Mouse (Mus musculus): ENCODE results near the gene Sh3kbp1. TPM values are rescaled to one million over a fixed set of nuclear protein-coding genes. Genes with fewer than 3 reads are reported as not detected.
A peak's percentile ranks its signal among the peaks of the same experiment; 100 is the strongest.

Gene Sh3kbp1
- polyA plus RNA-seq, 1 experiment from 2014 or later = 33.5 TPM

- no peak for ATAC-seq (ENCODE audit: low read depth)
- H3K27ac ChIP-seq (ENCODE audit: low read length) = no peak overlapping the region
These were observed 69.5 kb downstream of the Sh3kbp1 start for GRCm38 (mm10) chrX:159696545-159696944.

GRCm38 (mm10) chrX:159697030-159697454, 70.0 kb downstream of the Sh3kbp1 start:
- ATAC-seq (ENCODE audit: low read depth) = no peak
- no peak overlapping the region for H3K27ac ChIP-seq (ENCODE audit: low read length)

More at GRCm38 (mm10) chrX:159696545-159696944, 69.5 kb downstream of the Sh3kbp1 start:
- Histone ChIP-seq H3K36me3 (ENCODE audit: control insufficient read depth, insufficient read depth, low read length) (no peaks in the 10 kb centered on the region), H3K4me2 (ENCODE audit: low read depth, low read length) (no peak overlapping the region), H3K4me1 (replicated peaks; ENCODE audit: control insufficient read depth, insufficient read depth, low read length) (no peaks in the 10 kb centered on the region), H3K27me3 (ENCODE audit: control insufficient read depth, insufficient read depth, low read depth, low read length) (no peaks in the 10 kb centered on the region), H3K4me3 (ENCODE audit: low read length) (no peak overlapping the region), H3K9ac (ENCODE audit: low read length) (no peak overlapping the region), H3K9me3 (ENCODE audit: control insufficient read depth, low read length) (no peaks in the 10 kb centered on the region)
- 17% methylated on average over 2 of the region's 2 CpGs for WGBS

DNA sequence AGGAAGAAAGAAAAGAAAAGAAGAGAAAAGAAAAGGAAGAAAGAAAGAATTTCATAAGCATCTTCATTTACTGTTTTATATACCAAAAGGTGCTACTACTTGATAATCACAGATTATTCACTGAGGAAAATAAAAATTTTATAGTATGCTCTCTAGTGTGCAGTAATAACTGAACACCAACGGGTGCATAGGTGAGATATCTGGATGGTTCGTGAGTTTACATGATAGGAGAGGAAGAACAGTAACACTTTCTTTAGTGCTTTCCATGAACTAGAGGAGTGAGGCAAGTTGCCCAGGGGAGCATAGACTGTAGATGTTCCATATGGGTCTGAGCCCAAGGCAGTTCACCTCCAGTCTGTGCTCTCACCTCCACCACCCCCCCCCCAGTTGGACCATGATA, 75.8 kb downstream of the Sh3kbp1 start:
- Histone ChIP-seq H3K36me3 (ENCODE audit: control insufficient read depth, insufficient read depth, low read length) (no peaks in the 10 kb centered on the region), H3K4me2 (ENCODE audit: low read depth, low read length) (no peak overlapping the region), H3K4me3 (ENCODE audit: low read length) (no peak overlapping the region), H3K27ac (ENCODE audit: low read length) (no peak overlapping the region), H3K9me3 (ENCODE audit: control insufficient read depth, low read length) (no peaks in the 10 kb centered on the region), H3K9ac (ENCODE audit: low read length) (no peak overlapping the region), H3K4me1 (replicated peaks; ENCODE audit: control insufficient read depth, insufficient read depth, low read length) (no peaks in the 10 kb centered on the region), H3K27me3 (ENCODE audit: control insufficient read depth, insufficient read depth, low read depth, low read length) (no peaks in the 10 kb centered on the region)
- no peak for ATAC-seq (ENCODE audit: low read depth)
- 88% methylated on average over 2 of the region's 2 CpGs for whole genome bisulfite sequencing

More at GRCm38 (mm10) chrX:159697030-159697454, 70.0 kb downstream of the Sh3kbp1 start:
- Histone ChIP-seq H3K36me3 (ENCODE audit: control insufficient read depth, insufficient read depth, low read length) (no peaks in the 10 kb centered on the region), H3K27me3 (ENCODE audit: control insufficient read depth, insufficient read depth, low read depth, low read length) (no peaks in the 10 kb centered on the region), H3K9me3 (ENCODE audit: control insufficient read depth, low read length) (no peaks in the 10 kb centered on the region), H3K4me3 (ENCODE audit: low read length) (no peak overlapping the region), H3K4me1 (replicated peaks; ENCODE audit: control insufficient read depth, insufficient read depth, low read length) (no peaks in the 10 kb centered on the region), H3K4me2 (ENCODE audit: low read depth, low read length) (no peak overlapping the region), H3K9ac (ENCODE audit: low read length) (no peak overlapping the region)
- 17% methylated on average over 4 of the region's 4 CpGs for WGBS

DNA sequence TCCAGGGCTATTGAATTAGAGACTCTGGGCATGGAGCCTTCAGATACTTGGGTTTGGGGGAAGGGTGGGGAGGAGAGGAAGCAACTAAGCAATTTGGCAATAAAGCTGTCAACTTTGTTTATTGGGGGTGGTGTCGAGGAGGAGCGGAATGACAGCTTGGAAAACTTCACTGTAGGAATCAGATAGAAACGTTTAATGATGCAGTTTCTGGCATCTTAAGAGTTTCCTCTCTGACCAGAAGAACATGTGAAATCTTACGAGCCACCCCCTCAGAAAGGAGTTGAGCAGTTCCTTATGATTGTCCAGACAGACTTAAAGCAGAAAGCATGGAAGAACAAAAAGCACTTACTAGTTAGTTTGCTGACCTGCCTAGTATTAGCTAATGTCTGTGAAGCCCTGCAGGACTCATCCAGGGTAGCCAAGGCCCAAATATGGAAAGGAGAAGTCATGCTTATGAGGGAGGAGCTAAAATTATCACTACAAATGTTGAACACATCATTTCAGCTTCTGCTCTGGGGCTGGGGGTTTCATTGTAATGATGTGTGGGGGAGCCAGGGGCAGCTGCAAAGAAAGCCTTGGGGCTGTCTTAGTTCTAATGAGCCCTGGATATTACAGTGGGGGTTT, 77.4 kb downstream of the Sh3kbp1 start:
- no peak overlapping the region for H3K4me2 ChIP-seq (ENCODE audit: low read depth, low read length)
- H3K4me3 ChIP-seq (ENCODE audit: low read length) = no peak overlapping the region
- 0 out of 2 replicates have a peak, but pooled peaks cover 2% of the 10 kb centered on the region for H3K4me1 ChIP-seq (replicated peaks; ENCODE audit: control insufficient read depth, insufficient read depth, low read length)
- H3K9me3 ChIP-seq (ENCODE audit: control insufficient read depth, low read length) = no peaks in the 10 kb centered on the region
- ATAC-seq (ENCODE audit: low read depth) = peak; percentile 84
- H3K9ac ChIP-seq (ENCODE audit: low read length) = no peak overlapping the region
- peak overlapping the region; percentile 58 for H3K27ac ChIP-seq (ENCODE audit: low read length)
- H3K36me3 ChIP-seq (ENCODE audit: control insufficient read depth, insufficient read depth, low read length) = no peaks in the 10 kb centered on the region
- no peaks in the 10 kb centered on the region for H3K27me3 ChIP-seq (ENCODE audit: control insufficient read depth, insufficient read depth, low read depth, low read length)
- WGBS = 40% methylated on average over 4 of the region's 4 CpGs

DNA sequence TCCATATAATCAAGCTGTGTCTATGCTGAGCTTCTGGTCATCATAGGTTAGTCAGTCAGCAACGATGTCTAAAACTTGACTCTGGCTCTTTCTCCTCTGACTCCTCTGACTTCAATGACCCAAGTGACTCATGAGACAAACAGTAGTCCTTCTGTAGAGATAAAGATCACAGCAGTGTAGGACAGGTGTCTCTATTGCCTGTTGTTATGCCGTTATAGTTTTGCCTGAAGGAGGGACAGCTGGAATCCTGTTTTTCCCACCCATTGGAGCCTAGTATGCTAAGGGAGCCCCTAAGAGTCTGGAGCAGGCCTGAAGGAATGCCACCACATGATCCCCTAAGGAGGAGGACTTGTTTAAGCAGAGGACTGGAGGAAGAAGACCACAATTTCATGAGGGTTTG, 78.3 kb downstream of the Sh3kbp1 start:
- 62% methylated on average over 2 of the region's 2 CpGs for WGBS
- ATAC-seq (ENCODE audit: low read depth) = no peak
- Histone ChIP-seq H3K27me3 (ENCODE audit: control insufficient read depth, insufficient read depth, low read depth, low read length) (no peaks in the 10 kb centered on the region), H3K4me1 (replicated peaks; ENCODE audit: control insufficient read depth, insufficient read depth, low read length) (0 out of 2 replicates have a peak, but pooled peaks cover 2% of the 10 kb centered on the region), H3K27ac (ENCODE audit: low read length) (no peak overlapping the region), H3K4me3 (ENCODE audit: low read length) (no peak overlapping the region), H3K9me3 (ENCODE audit: control insufficient read depth, low read length) (no peaks in the 10 kb centered on the region), H3K4me2 (ENCODE audit: low read depth, low read length) (no peak overlapping the region), H3K9ac (ENCODE audit: low read length) (no peak overlapping the region), H3K36me3 (ENCODE audit: control insufficient read depth, insufficient read depth, low read length) (no peaks in the 10 kb centered on the region)

GRCm38 (mm10) chrX:159708076-159708830, 81.2 kb downstream of the Sh3kbp1 start:
- Histone ChIP-seq H3K27me3 (ENCODE audit: control insufficient read depth, insufficient read depth, low read depth, low read length) (no peaks in the 10 kb centered on the region), H3K4me2 (ENCODE audit: low read depth, low read length) (peak overlapping the region; percentile 22; the same call in 1 of the 2 replicates), H3K27ac (ENCODE audit: low read length) (peak overlapping the region; percentile 43), H3K4me1 (replicated peaks; ENCODE audit: control insufficient read depth, insufficient read depth, low read length) (0 out of 2 replicates have a peak, but pooled peaks cover 2% of the 10 kb centered on the region), H3K9me3 (ENCODE audit: control insufficient read depth, low read length) (no peaks in the 10 kb centered on the region), H3K4me3 (ENCODE audit: low read length) (no peak overlapping the region), H3K36me3 (ENCODE audit: control insufficient read depth, insufficient read depth, low read length) (no peaks in the 10 kb centered on the region), H3K9ac (ENCODE audit: low read length) (no peak overlapping the region)
- WGBS = 31% methylated on average over 8 of the region's 8 CpGs
- peak; percentile 61; the same call in 1 of the 2 replicates for ATAC-seq (ENCODE audit: low read depth)

DNA sequence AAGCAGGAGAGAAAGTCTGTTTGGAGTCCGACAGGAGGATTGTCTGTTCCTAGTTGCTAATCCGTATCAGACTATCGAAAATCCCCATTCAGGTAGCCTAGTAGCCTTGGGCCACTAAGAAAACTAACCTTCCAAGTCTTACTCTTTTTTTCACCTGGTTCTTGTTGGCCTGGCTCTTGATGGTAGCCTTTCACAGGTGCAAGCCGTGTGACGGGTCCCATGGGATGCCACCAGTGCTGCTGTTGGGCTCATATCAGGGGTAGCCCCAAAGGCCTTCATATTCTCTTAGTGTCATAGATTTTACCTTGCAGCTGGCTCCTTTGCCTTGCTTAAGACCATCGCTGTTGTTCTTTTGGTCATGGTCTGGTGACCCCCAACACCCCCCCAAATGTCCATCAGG, 82.2 kb downstream of the Sh3kbp1 start:
- H3K27me3 ChIP-seq (ENCODE audit: control insufficient read depth, insufficient read depth, low read depth, low read length) = no peaks in the 10 kb centered on the region
- H3K9ac ChIP-seq (ENCODE audit: low read length) = no peak overlapping the region
- WGBS = 88% methylated on average over 6 of the region's 6 CpGs
- ATAC-seq (ENCODE audit: low read depth) = no peak
- no peak overlapping the region for H3K4me3 ChIP-seq (ENCODE audit: low read length)
- no peaks in the 10 kb centered on the region for H3K9me3 ChIP-seq (ENCODE audit: control insufficient read depth, low read length)
- H3K4me1 ChIP-seq (replicated peaks; ENCODE audit: control insufficient read depth, insufficient read depth, low read length) = 0 out of 2 replicates have a peak, but pooled peaks cover 2% of the 10 kb centered on the region
- H3K4me2 ChIP-seq (ENCODE audit: low read depth, low read length) = no peak overlapping the region
- H3K27ac ChIP-seq (ENCODE audit: low read length) = no peak overlapping the region
- H3K36me3 ChIP-seq (ENCODE audit: control insufficient read depth, insufficient read depth, low read length) = no peaks in the 10 kb centered on the region

DNA sequence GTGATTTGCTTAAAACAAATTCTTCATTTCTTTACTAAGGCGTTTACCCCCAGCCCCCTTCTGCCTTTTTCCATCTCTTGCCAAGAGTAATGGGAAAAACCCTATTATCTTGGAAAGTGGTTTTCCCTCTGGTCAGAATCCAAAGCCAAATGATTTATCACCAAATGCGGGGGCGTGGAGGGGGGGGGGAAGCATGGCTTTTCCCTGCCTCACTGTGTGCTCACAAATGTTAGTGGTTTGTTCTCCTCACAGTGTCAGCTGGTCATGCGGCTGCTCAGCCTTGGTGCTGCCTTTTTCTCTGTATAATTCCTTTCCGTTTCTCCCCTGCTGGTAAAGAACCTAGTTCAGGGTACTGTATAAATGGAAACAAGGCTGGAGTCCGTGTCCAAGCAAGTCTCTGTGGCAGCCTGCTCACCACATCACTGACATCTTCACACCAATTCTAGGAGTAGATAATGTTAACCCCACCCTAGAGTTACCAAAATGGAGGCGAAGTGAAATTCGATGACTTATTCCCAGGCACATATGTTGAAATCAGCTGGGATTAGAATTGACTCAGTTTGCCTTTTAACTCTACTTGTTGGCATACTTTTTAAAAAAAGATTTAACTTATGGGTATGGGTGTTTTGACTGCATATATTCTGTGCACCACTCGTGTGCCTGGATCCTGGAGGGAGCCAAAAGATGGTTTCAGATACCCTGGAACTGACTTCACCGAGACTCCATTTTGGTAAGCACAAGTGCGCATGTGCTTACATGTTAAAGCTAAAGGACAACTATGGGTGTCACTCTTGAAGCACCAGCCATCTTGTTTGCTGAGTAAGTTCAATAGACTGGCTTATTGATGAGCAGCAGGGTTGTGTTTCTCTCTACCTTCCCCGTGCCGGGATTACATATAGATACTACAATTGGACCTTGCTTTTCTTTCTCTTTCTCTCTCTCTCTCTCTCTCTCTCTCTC, 84.3 kb downstream of the Sh3kbp1 start:
- H3K4me3 ChIP-seq (ENCODE audit: low read length) = no peak overlapping the region
- 75% methylated on average over 13 of the region's 13 CpGs for WGBS
- no peaks in the 10 kb centered on the region for H3K9me3 ChIP-seq (ENCODE audit: control insufficient read depth, low read length)
- H3K27ac ChIP-seq (ENCODE audit: low read length) = no peak overlapping the region
- ATAC-seq (ENCODE audit: low read depth) = peak; percentile 59; the same call in 1 of the 2 replicates
- no peaks in the 10 kb centered on the region for H3K27me3 ChIP-seq (ENCODE audit: control insufficient read depth, insufficient read depth, low read depth, low read length)
- no peaks in the 10 kb centered on the region for H3K36me3 ChIP-seq (ENCODE audit: control insufficient read depth, insufficient read depth, low read length)
- H3K9ac ChIP-seq (ENCODE audit: low read length) = no peak overlapping the region
- no peak overlapping the region for H3K4me2 ChIP-seq (ENCODE audit: low read depth, low read length)
- 0 out of 2 replicates have a peak, but pooled peaks cover 2% of the 10 kb centered on the region for H3K4me1 ChIP-seq (replicated peaks; ENCODE audit: control insufficient read depth, insufficient read depth, low read length)

Data from lung, embryonic 16.5 days (tissue).